Mouse (Mus musculus): ENCODE results near the gene Apbb2.
"Not testable (repeated sequence)": the region's sequence is repeated elsewhere in the genome, so short reads cannot be mapped to it uniquely, and the experiment has no call there.

Gene Apbb2

DNA sequence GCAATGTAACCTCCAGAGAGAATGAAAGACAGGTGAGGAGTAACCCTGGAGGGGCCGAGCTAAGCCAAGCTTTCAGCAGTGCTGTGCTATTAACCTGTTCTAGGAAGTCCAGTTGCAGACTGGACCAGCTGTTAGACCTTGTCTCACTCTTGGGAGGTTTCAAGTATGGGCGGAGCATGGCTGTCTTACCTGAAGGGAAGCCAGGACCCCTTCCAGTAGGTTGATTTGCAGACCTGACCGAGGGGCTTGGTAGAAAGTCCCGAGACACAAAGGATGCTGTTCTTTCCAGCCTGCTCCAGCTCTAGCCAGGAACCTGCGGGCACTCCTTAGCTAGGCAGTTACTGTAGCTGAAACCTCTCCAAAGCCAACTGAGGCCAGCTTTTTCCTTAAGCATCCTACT is 322.5 kb downstream of the Apbb2 start:
- DNase-seq (ENCODE audit: low spot score in 2 of 2), result no peak

DNA sequence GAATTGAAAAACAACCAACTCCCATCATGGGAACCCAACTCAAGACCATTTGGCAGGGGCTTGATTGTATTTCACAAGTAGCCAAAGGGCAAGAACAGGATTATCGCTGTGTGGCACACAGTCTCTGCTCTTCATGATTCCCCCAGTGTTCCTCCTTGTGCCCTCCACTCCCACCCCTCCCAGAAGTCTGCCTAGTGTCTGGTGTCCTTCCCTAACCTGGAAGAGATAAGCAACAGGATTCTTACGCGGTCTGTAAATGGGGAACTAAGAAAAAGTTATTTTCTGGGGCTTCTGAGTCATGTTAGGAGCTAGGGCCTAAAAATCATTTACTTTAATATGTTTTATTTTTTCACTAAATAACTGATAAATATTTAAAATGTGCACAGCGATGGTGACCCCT is 323.6 kb downstream of the Apbb2 start:
- DNase-seq (ENCODE audit: low spot score in 2 of 2), result no peak

GRCm38 (mm10) chr5:66294106-66294625 is 324.4 kb downstream of the Apbb2 start:
- no peak for DNase-seq (ENCODE audit: low spot score in 2 of 2)

DNA sequence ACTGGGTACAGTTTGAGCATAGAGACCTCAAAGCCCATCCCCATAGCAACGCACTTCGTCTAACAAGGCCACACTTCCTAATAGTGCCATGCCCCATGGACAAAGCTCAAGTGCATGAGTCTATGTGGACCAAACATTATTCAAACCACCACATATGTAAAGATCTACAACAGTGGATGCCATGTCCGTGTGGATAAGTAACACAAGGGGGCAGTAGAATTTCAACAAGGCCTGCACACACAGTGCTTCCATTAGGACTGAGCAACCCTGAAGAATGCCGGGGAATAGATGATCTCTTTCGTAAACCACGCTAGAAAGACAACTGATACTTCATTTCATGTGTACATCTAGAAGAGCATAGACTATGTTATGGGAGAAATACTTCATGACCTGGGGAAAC is 337.8 kb downstream of the Apbb2 start:
- DNase-seq (ENCODE audit: low spot score in 2 of 2), result no peak

DNA sequence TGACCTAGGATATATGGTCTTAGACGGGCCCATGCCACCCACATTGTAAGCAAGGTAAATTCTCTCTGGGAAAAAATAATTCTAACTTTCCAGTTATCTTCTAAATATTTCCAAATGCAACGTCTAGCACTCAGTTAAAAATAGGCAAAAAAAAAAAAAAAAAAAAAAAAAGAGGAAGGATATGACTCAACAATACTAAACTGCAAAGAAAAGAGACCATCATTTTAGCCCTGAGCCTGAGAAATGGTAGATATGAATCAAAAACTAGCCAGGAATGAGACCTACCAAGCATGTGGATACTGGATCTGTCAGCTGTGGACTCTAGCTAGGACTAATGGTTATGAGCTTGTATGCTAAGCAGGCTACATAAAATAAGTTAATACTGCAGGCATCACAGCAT is 338.9 kb downstream of the Apbb2 start:
- no peak for DNase-seq (ENCODE audit: low spot score in 2 of 2)

GRCm38 (mm10) chr5:66274417-66274816 is 344.2 kb downstream of the Apbb2 start:
- DNase-seq (ENCODE audit: low spot score in 2 of 2), result no peak

DNA sequence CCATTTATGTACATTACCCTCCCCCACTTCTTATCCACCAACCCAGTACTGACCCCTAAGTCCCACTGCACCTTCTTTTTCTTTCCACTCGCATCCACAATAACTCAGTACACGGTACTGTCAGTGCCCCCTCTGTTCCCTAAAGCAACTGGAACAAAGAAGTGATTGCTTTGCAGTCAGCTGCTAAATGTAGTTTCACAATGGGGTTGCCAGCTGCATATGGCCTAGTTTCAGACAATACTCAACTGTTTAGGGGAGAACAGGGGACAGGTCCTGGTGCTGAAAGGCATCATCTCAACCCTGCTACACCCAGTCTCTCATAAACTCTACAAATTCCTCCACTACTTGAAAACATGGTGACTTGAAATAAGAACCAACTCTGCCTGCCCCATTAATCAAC is 347.4 kb downstream of the Apbb2 start:
- no peak for DNase-seq (ENCODE audit: low spot score in 2 of 2)

DNA sequence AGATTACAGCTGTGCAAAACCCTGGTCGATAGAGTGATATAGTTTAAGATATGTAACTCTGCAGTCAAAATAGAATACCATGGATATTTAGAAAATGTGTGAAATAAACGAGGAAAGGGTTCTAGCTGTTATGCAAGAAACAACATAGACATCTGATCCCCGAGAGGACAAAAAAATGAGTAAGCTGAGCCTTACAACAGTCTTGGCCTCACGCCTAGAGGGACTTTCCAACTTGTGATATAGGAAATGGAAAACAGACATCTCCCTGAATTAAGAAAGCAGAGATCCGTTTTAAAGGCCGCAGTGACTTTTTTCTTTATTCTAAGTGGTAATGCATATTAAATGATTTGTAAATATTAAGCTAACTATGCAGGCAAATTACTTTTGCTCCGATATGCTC is 349.0 kb downstream of the Apbb2 start:
- DNase-seq (ENCODE audit: low spot score in 2 of 2), result no peak

DNA sequence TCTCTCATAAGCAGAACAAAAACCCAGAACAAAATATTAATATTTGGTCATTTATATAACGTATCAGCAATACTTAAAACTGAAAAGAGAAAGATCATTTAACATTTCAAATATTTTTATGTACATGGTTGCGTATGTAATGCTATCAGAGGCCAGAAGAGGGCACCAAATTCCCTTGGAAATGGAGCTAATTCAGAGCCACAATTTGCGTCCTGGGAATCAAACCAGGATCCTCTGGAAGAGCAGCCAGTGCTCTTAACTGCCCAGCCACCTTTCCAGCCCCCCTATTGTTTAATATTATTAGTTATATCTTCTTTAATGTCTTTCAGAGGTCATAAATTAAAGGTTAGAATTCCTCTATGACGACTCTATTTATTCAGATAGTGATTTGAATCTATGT is 355.2 kb downstream of the Apbb2 start:
- DNase-seq (ENCODE audit: low spot score in 2 of 2), result peak in 1 of 2 experiments; percentile 14

GRCm38 (mm10) chr5:66262475-66262874 is 356.1 kb downstream of the Apbb2 start:
- no peak for DNase-seq (ENCODE audit: low spot score in 2 of 2)

- DNase-seq (ENCODE audit: low spot score in 2 of 2), result peak; percentile 20 to 33
Measured at GRCm38 (mm10) chr5:66259756-66260448, 358.7 kb downstream of the Apbb2 start, which contains the start of gene Nsun7. TSS of gene Nsun7 (plus strand) at chr5:66259897.

- not testable (repeated sequence) for DNase-seq (ENCODE audit: low spot score in 2 of 2)
Measured at GRCm38 (mm10) chr5:66259431-66259755, 359.2 kb downstream of the Apbb2 start.

GRCm38 (mm10) chr5:66259000-66259399 is 359.6 kb downstream of the Apbb2 start:
- DNase-seq (ENCODE audit: low spot score in 2 of 2), result no peak

GRCm38 (mm10) chr5:66255044-66255443 is 363.5 kb downstream of the Apbb2 start:
- DNase-seq (ENCODE audit: low spot score in 2 of 2), result no peak

GRCm38 (mm10) chr5:66253219-66253618 is 365.4 kb downstream of the Apbb2 start:
- DNase-seq (ENCODE audit: low spot score in 2 of 2), result no peak

All from thymus, postnatal 10 days (tissue).